In genomic region chr6:28133206-28134063, GRCm38 (mm10) we compare ENCODE assay signal across 8 mouse cellular contexts. TPM values are rescaled to one million over a fixed set of nuclear protein-coding genes. Genes with fewer than 3 reads are reported as not detected.
DNase-seq lines count a peak whose midpoint lies in the region; ATAC-seq and TF ChIP-seq lines count a peak whose summit lies in the region.

No protein-coding gene starts in this region.

- H3K4me3 ChIP-seq in gastrocnemius, adult 2 months = peak overlapping the region; percentile 66
- H3K4me3 ChIP-seq in forebrain, embryonic 13.5 days = peak overlapping the region; percentile 57
- H3K4me3 ChIP-seq in midbrain, embryonic 10.5 days = peak overlapping the region; percentile 67

- H3K9me3 ChIP-seq in forebrain, embryonic 13.5 days (replicated peaks) = no peaks in the 10 kb centered on the region
- H3K9me3 ChIP-seq in midbrain, embryonic 10.5 days (replicated peaks) = no peaks in the 10 kb centered on the region

- H3K27ac ChIP-seq in gastrocnemius, adult 2 months = no peak overlapping the region
- H3K27ac ChIP-seq in forebrain, embryonic 13.5 days = no peak overlapping the region
- H3K27ac ChIP-seq in midbrain, embryonic 10.5 days (replicated peaks) = no peak overlapping the region; the same call in 1 of the 2 replicates

- peaks cover 32% of the 10 kb centered on the region for H3K27me3 ChIP-seq in forebrain, embryonic 13.5 days
- peaks cover 61% of the 10 kb centered on the region for H3K27me3 ChIP-seq in midbrain, embryonic 10.5 days (ENCODE audit: low read depth, poor library complexity, severe bottlenecking)

- ATAC-seq in forebrain, embryonic 13.5 days = no peak; the same call in 1 of the 2 replicates
- no peak for ATAC-seq in megakaryocyte, adult 5-6 weeks (ENCODE audit: poor library complexity, severe bottlenecking)

- 1% methylated on average over 37 of the region's 38 CpGs for WGBS in forebrain, embryonic 13.5 days
- whole genome bisulfite sequencing in midbrain, embryonic 10.5 days = 1% methylated on average over 38 of the region's 38 CpGs

- intact Hi-C loops in gastrocnemius, adult 2 months (cut with DNase I) = no loop called here

- H3K4me1 ChIP-seq in forebrain, embryonic 13.5 days = peaks cover 35% of the 10 kb centered on the region
- peaks cover 41% of the 10 kb centered on the region for H3K4me1 ChIP-seq in midbrain, embryonic 10.5 days

- peak overlapping the region; percentile 99 for H3K4me2 ChIP-seq in forebrain, embryonic 13.5 days

- no peak for DNase-seq in gastrocnemius, adult 2 months
- DNase-seq in gastrocnemius, postnatal 25 days = no peak
- peak; percentile 2 for DNase-seq in CD4-positive helper T cell, adult 2 months (ENCODE audit: low read depth, low spot score)
- peak; percentile 49 for DNase-seq in midbrain, embryonic 10.5 days (ENCODE audit: low spot score)
- no peak for DNase-seq in spleen, postnatal 36 days (ENCODE audit: low spot score in 2 of 2)
- DNase-seq in ovary, postnatal 36 days (ENCODE audit: low spot score) = no peak

- peak overlapping the region; percentile 65 for H3K9ac ChIP-seq in forebrain, embryonic 13.5 days

- no peaks in the 10 kb centered on the region for H3K36me3 ChIP-seq in forebrain, embryonic 13.5 days (ENCODE audit: poor library complexity, severe bottlenecking)
- no peaks in the 10 kb centered on the region for H3K36me3 ChIP-seq in midbrain, embryonic 10.5 days

- no peak for TF ChIP-seq CTCF in gastrocnemius, adult 2 months (IDR thresholded peaks at IDR 0.05)

RNA-seq across cellular contexts. Expression of gene Grm8, which starts 1.5 kb away (rescaled TPM):
- under 1 TPM; 0.20 to 0.36 TPM for total RNA-seq in gastrocnemius, adult 2 months (2021)
- under 1 TPM; 0.24 to 0.38 TPM for total RNA-seq in gastrocnemius, postnatal 25 days (2021)
- polyA plus RNA-seq in forebrain, embryonic 13.5 days (2015; fragmentation: Nextera tagmentation; extraction: Ambion mirVana) = 2.8 and 3.2 TPM in 2 replicates
- 0.93 and 1.7 TPM in 2 replicates for polyA plus RNA-seq in midbrain, embryonic 10.5 days (2016; fragmentation: Nextera tagmentation; extraction: Ambion mirVana)
- total RNA-seq in megakaryocyte, adult 5-6 weeks (2015) = 0.04 TPM in 1 of 2 replicates, not detected in the other
- total RNA-seq in megakaryocyte, adult 5-6 weeks (2017) = not detected in 2 replicates

Comparison
In these comparisons a context has a peak if more than half of its experiments do, and no peak if none do; other contexts are left out.
1. DNase-seq: peak in CD4-positive helper T cell, adult 2 months (single experiment) and midbrain, embryonic 10.5 days (single experiment); none in gastrocnemius, adult 2 months (single experiment), gastrocnemius, postnatal 25 days (single experiment), spleen, postnatal 36 days (0 of 2) and ovary, postnatal 36 days (single experiment).
2. Peak in every context shown above with its lines, with median percentiles within 50 percentile points of each other: H3K4me3 ChIP-seq.